Mouse (Mus musculus) lung, embryonic 14.5 days (tissue): ENCODE data around the gene Elmod3. TPM values are rescaled to one million over a fixed set of nuclear protein-coding genes. Genes with fewer than 3 reads are reported as not detected.

ENCODE experiments used
- ATAC-seq: fragments of 200-750 bp; cut with Nextera tagmentation; 2 replicates; pipeline ENCODE4 v1.8.0; 2017; ENCODE audit warnings: mild to moderate bottlenecking, moderate TSS enrichment, moderate library complexity; ENCODE audit not compliant: insufficient read depth
- DNase-seq: peaks from one replicate; pipeline ENCODE4 v3.0.0-alpha.2; 2015
- H3K27ac ChIP-seq: fragments of 300-500 bp; sonication (generic); 2 replicates; pipeline ENCODE4 v1.5.1; 2014; ENCODE audit warnings: low read depth, mild to moderate bottlenecking, moderate library complexity
- H3K27me3 ChIP-seq: fragments of 300-500 bp; sonication (generic); 2 replicates; pipeline ENCODE4 v1.6.1; 2014; ENCODE audit warnings: low read length, control low read depth; ENCODE audit not compliant: insufficient read depth
- H3K36me3 ChIP-seq: fragments of 300-500 bp; sonication (generic); 2 replicates; pipeline ENCODE4 v1.6.1; 2014; ENCODE audit warnings: control low read depth; ENCODE audit not compliant: insufficient read depth
- H3K4me1 ChIP-seq: fragments of 300-500 bp; sonication (generic); 2 replicates; pipeline ENCODE4 v1.6.1; 2014; ENCODE audit warnings: antibody characterized with exemption, control low read depth; ENCODE audit not compliant: insufficient read depth
- H3K4me2 ChIP-seq: fragments of 300-500 bp; sonication (generic); 2 replicates; pipeline ENCODE4 v1.6.1; 2014; ENCODE audit warnings: mild to moderate bottlenecking
- H3K4me3 ChIP-seq: fragments of 300-500 bp; sonication (generic); 2 replicates; pipeline ENCODE4 v1.5.1; 2014; ENCODE audit warnings: low read depth, low read length
- H3K9ac ChIP-seq: fragments of 300-500 bp; sonication (generic); 2 replicates; pipeline ENCODE4 v1.6.1; 2014
- H3K9me3 ChIP-seq: fragments of 300-500 bp; sonication (generic); 2 replicates; pipeline ENCODE4 v1.6.1; 2016; ENCODE audit warnings: low read depth, low read length, control low read depth
- CTCF ChIP-seq: IDR thresholded peaks from 2 replicates; pipeline ENCODE4 v1.5.1; 2016; ENCODE audit warnings: antibody characterized with exemption, low read depth
- WGBS: fragments of 180-500 bp; shearing (Covaris S2); extraction: QIAGEN DNeasy Blood & Tissue Kit; methylation state at CpG from one replicate; pipeline ENCODE4 v1.1.7; 2014; 5-methylcytosine and 5-hydroxymethylcytosine counted together
- polyA plus RNA-seq: library from polyadenylated mRNA; unstranded; fragments of >200 nt; fragmentation: Nextera tagmentation; extraction: Ambion mirVana; gene quantifications from 2 replicates; pipeline ENCODE4 v1.2.1, GENCODE M21; 2014

Elmod3 gene
- polyA plus RNA-seq, 1 experiment from 2014 or later: 16.2 TPM

DNA sequence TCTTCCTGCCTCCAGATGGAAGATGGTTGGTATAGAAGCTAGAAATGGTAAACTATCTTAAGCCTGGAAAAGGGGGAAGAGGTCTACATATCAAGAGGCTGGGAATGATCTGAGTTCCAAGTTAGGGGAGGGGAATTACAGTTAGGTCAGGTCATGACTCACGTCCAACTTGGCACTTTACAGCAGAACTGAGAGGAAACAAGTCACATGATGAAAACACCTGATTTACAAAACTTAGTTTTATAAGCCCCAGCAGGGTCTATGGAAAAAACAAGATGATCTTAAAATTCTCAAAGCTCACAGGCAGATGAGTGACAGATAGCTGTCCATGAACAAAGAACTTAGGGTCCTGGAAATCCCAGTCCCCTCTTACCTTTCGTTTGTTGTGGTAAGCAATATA, 16.9 kb upstream of the Elmod3 start:
- Histone ChIP-seq H3K27me3 (no peaks in the 10 kb centered on the region), H3K9ac (peak overlapping the region; percentile 79), H3K27ac (no peak overlapping the region), H3K36me3 (peaks cover 29% of the 10 kb centered on the region), H3K4me3 (peak overlapping the region; percentile 81), H3K4me1 (peaks cover 20% of the 10 kb centered on the region), H3K4me2 (peak overlapping the region; percentile 81), H3K9me3 (no peaks in the 10 kb centered on the region)
- no peak for TF ChIP-seq CTCF
- ATAC-seq (no peak), DNase-seq (no peak)
- 49% methylated on average over 2 of the region's 2 CpGs for WGBS

GRCm38 (mm10) chr6:72610261-72610660, 12.0 kb upstream of the Elmod3 start:
- Histone ChIP-seq H3K4me1 (peaks cover 9% of the 10 kb centered on the region), H3K4me2 (no peak overlapping the region), H3K36me3 (peaks cover 70% of the 10 kb centered on the region), H3K9ac (no peak overlapping the region), H3K4me3 (no peak overlapping the region), H3K27me3 (no peaks in the 10 kb centered on the region), H3K27ac (no peak overlapping the region), H3K9me3 (no peaks in the 10 kb centered on the region)
- 55% methylated on average over 4 of the region's 4 CpGs for WGBS
- ATAC-seq (no peak), DNase-seq (no peak)
- TF ChIP-seq CTCF: no peak

DNA sequence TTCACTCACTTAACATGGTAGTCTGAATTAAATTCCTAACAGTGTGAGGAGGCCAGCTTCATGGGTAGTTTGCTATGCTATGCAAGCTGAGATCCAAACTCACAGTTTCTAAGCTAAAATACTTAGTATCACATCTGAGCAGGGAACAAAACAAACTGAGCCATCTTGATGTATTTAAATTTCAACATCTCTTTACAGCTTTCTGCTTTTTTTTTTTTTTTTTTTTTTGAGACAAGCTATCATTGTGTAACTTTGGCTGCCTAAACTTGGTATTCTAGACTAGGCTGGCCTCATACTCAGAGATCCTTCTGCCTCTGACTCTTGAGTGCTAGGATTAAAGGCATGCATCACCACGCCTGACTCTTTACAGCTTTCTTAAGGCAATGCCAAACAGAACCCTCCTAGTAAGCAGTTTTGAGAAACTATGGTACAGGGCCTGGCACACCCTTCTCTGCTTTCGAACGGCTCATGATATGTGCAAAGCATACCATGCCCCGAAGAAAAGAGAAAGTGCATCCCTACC, 10.5 kb upstream of the Elmod3 start:
- Histone ChIP-seq H3K27ac (no peak overlapping the region), H3K9ac (no peak overlapping the region), H3K27me3 (no peaks in the 10 kb centered on the region), H3K36me3 (peaks cover 80% of the 10 kb centered on the region), H3K4me2 (no peak overlapping the region), H3K9me3 (no peaks in the 10 kb centered on the region), H3K4me3 (no peak overlapping the region), H3K4me1 (no peaks in the 10 kb centered on the region)
- no peak for TF ChIP-seq CTCF
- DNase-seq (no peak), ATAC-seq (no peak)
- 93% methylated on average over 4 of the region's 4 CpGs for WGBS

- ATAC-seq: no peak
- no peak overlapping the region for H3K27ac ChIP-seq
Measured at GRCm38 (mm10) chr6:72607676-72608075, 9.5 kb upstream of the Elmod3 start.

DNA sequence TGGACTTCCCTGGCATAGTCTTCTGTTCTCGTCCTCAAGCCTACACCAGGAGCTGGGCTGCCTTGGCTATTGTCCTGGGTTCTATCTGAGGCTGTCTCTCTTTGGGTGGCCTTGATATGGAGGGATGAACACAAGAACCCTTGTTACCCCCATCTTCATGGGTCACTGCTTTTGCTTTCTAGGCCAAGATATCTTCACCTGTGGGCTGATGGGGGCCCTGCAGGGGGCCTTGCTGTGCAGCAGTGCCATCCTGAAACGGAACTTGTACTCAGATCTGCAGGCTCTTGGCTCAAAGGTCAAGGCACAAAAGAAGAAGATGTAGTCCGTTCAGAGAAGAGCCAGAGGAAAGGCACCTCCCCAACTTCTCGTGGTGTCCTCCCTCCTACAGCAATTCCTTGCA, 8.8 kb upstream of the Elmod3 start:
- DNase-seq (no peak), ATAC-seq (no peak)
- H3K36me3 ChIP-seq: peaks cover 69% of the 10 kb centered on the region
- no peak overlapping the region for H3K9ac ChIP-seq
- no peak overlapping the region for H3K4me3 ChIP-seq
- H3K27ac ChIP-seq: no peak overlapping the region
- no peaks in the 10 kb centered on the region for H3K9me3 ChIP-seq
- no peak for TF ChIP-seq CTCF
- 82% methylated on average over 4 of the region's 4 CpGs for WGBS
- H3K4me2 ChIP-seq: no peak overlapping the region
- H3K4me1 ChIP-seq: no peaks in the 10 kb centered on the region
- H3K27me3 ChIP-seq: no peaks in the 10 kb centered on the region

More at GRCm38 (mm10) chr6:72607676-72608075, 9.5 kb upstream of the Elmod3 start:
- Histone ChIP-seq H3K27me3 (no peaks in the 10 kb centered on the region), H3K9me3 (no peaks in the 10 kb centered on the region), H3K4me2 (no peak overlapping the region), H3K36me3 (peaks cover 72% of the 10 kb centered on the region), H3K4me1 (no peaks in the 10 kb centered on the region), H3K4me3 (no peak overlapping the region), H3K9ac (no peak overlapping the region)
- TF ChIP-seq CTCF: no peak
- DNase-seq: no peak
- WGBS: 78% methylated on average over 5 of the region's 5 CpGs

- no peak for ATAC-seq
- H3K36me3 ChIP-seq: peaks cover 41% of the 10 kb centered on the region
Measured at GRCm38 (mm10) chr6:72604066-72604465, 5.9 kb upstream of the Elmod3 start.

DNA sequence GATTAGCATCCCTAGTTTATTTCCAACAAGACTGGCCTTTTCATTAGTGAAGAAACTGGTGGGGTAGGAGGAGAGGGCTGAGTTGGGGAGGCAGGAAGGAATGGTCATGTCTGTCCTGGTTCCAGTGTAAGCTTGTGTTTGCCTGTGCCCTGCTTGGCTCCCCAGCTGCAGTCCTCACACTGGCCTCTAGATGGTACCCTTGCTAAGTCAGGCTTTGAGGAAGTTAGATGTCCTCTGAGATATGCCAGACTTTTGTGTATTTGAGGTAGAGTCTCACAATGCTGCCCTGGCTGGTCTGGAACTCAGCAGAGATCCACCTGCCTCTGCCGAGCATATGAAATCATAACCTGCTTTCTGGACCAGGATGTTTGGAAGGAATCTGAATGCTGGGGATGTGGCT, 3.5 kb upstream of the Elmod3 start:
- Histone ChIP-seq H3K9me3 (no peaks in the 10 kb centered on the region), H3K9ac (no peak overlapping the region), H3K4me1 (0 out of 2 replicates have a peak, but pooled peaks cover 10% of the 10 kb centered on the region), H3K27me3 (no peaks in the 10 kb centered on the region), H3K36me3 (peaks cover 23% of the 10 kb centered on the region), H3K4me3 (no peak overlapping the region), H3K4me2 (no peak overlapping the region), H3K27ac (no peak overlapping the region)
- ATAC-seq (no peak), DNase-seq (peak; percentile 89)
- TF ChIP-seq CTCF: peak; percentile 91
- WGBS: 35% methylated on average over 1 of the region's 1 CpGs

More at GRCm38 (mm10) chr6:72604066-72604465, 5.9 kb upstream of the Elmod3 start:
- no peak for TF ChIP-seq CTCF
- no peak overlapping the region for H3K4me3 ChIP-seq
- no peaks in the 10 kb centered on the region for H3K27me3 ChIP-seq
- no peak for DNase-seq
- 77% methylated on average over 2 of the region's 2 CpGs for WGBS
- H3K9me3 ChIP-seq: no peaks in the 10 kb centered on the region
- no peak overlapping the region for H3K4me2 ChIP-seq
- H3K27ac ChIP-seq: no peak overlapping the region
- 0 out of 2 replicates have a peak, but pooled peaks cover 5% of the 10 kb centered on the region for H3K4me1 ChIP-seq
- H3K9ac ChIP-seq: no peak overlapping the region
